Mouse (Mus musculus): Measurements from ENCODE around the gene Cfdp1. TPM values are rescaled to one million over a fixed set of nuclear protein-coding genes. Genes with fewer than 3 reads are reported as not detected.

The Cfdp1 gene
- polyA plus RNA-seq, 1 experiment from 2014 or later: 217 TPM

DNA sequence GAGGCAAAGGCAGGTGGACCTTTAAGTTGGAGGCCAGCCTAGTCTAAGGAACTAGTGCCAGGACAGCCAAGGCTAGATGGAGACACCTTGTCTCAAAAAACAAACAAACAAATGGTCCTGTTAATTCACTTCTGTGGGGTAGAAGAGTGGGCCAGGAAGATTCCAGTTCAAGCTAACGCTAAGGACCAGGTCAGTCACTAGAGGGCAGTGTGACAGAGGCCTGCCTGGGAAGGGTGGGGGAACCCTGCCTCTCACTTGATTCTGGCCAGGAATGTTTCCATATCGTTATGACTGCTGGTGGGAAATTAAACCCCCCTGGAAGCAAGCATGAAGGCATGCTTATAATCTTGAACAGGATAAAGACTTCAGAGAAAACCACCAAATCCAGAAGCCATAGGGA lies 27.5 kb upstream of the Cfdp1 start:
- ATAC-seq (ENCODE audit: insufficient number of reproducible peaks, low FRiP score, low TSS enrichment, low read depth): no peak
- no peaks in the 10 kb centered on the region for H3K9me3 ChIP-seq (replicated peaks)
- no peak overlapping the region for H3K4me2 ChIP-seq (replicated peaks)
- H3K4me1 ChIP-seq: no peaks in the 10 kb centered on the region
- WGBS: 0% methylated on average over 2 of the region's 2 CpGs
- no peak overlapping the region for H3K4me3 ChIP-seq (replicated peaks)
- no peaks in the 10 kb centered on the region for H3K27me3 ChIP-seq
- H3K27ac ChIP-seq (replicated peaks): no peak overlapping the region
- no peaks in the 10 kb centered on the region for H3K36me3 ChIP-seq
- H3K9ac ChIP-seq: no peak overlapping the region

DNA sequence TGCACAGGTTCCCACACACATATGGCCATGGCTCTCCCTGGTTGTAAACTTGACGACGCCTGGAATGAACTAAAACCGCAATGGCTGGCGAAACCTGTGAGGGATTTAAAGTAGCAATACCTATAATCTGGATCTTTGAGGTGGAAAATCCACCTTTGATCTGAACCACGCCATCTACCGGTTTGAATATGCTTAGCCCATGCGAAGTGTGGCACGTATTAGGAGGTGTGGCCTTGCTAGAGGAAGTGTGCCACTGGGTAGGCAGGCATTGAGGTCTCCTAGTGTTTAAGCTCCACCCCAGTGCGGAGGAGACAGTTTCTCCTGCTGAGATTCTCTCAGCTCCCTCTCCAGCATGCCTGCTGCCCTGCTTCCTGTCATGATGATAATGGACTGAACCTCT lies 23.6 kb upstream of the Cfdp1 start:
- no peak overlapping the region for H3K4me3 ChIP-seq (replicated peaks)
- peaks cover 8% of the 10 kb centered on the region for H3K4me1 ChIP-seq
- H3K4me2 ChIP-seq (replicated peaks): no peak overlapping the region
- H3K36me3 ChIP-seq: no peaks in the 10 kb centered on the region
- ATAC-seq (ENCODE audit: insufficient number of reproducible peaks, low FRiP score, low TSS enrichment, low read depth): no peak
- no peak overlapping the region for H3K9ac ChIP-seq
- no peaks in the 10 kb centered on the region for H3K9me3 ChIP-seq (replicated peaks)
- no peaks in the 10 kb centered on the region for H3K27me3 ChIP-seq
- no peak overlapping the region for H3K27ac ChIP-seq (replicated peaks)
- 72% methylated on average over 9 of the region's 9 CpGs for WGBS

DNA sequence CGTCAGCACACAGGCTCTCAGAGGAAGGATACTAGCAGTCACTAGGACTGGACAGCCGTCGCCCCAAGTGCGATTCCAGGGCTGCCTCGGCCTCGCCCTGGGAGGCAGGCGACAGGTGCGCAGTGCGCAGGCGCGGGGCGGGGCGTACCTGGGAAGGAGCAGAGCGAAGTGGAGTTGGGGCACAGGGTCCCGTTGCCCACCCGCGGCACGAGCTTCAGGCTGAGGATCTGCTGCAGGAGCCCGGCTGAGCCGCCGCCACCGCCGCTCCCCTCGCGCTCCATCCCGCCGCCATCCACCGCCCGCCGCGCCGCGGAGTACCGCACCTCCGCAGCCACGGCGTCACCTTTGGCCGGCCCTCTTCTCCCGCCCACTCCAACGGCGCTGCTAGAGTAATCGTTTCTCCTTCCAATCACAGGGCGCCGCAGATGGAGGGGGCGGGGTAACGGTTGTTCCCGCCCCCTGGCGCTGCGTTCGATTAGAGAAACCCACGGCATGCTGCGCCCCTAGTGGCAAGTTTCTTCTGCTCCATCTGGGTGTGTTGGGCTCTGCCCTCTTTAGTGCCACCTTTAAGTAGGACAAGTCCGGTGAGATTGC lies 22.4 kb upstream of the Cfdp1 start, which contains the start of gene Tmem170:
Gene Tmem170 (minus strand): TSS at position 396 of the 594 bp plus-strand sequence.
- Histone ChIP-seq H3K4me2 (replicated peaks) (peak within 1 kb of the TSS; percentile 67), H3K9me3 (replicated peaks) (no peaks in the 10 kb centered on the region), H3K4me3 (replicated peaks) (peak within 1 kb of the TSS; percentile 91), H3K9ac (peak within 1 kb of the TSS; percentile 68), H3K27me3 (no peaks in the 10 kb centered on the region), H3K36me3 (no peaks in the 10 kb centered on the region), H3K4me1 (peaks cover 8% of the 10 kb centered on the region), H3K27ac (replicated peaks) (peak within 1 kb of the TSS; percentile 89)
- ATAC-seq (ENCODE audit: insufficient number of reproducible peaks, low FRiP score, low TSS enrichment, low read depth): peak; percentile 98
- 1% methylated on average over 53 of the region's 53 CpGs for WGBS

DNA sequence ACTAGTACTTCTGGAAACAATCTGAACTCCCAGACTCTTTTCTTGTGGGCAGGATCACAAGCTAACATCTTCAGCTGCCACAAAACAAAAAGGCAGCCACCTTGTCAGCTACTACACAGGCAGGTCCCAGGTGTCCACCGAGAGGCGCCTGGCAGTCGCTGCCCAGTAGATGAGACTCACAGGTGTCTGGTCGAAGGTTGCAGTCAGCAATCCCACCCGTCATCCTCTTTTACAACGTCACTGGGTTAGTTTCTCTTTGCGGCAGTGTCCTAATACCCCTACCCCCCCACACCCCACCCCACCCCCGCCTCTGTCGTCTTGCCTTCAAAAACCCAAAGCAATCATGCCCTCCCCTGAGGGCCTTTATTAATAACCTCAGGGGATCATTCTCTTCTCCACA lies 21.7 kb upstream of the Cfdp1 start:
- ATAC-seq (ENCODE audit: insufficient number of reproducible peaks, low FRiP score, low TSS enrichment, low read depth): no peak; the same call in 1 of the 2 replicates
- 17% methylated on average over 9 of the region's 9 CpGs for WGBS
- Histone ChIP-seq H3K4me1 (peaks cover 8% of the 10 kb centered on the region), H3K4me3 (replicated peaks) (peak overlapping the region; percentile 91), H3K9me3 (replicated peaks) (no peaks in the 10 kb centered on the region), H3K27me3 (no peaks in the 10 kb centered on the region), H3K36me3 (no peaks in the 10 kb centered on the region), H3K9ac (peak overlapping the region; percentile 68), H3K27ac (replicated peaks) (peak overlapping the region; percentile 89), H3K4me2 (replicated peaks) (peak overlapping the region; percentile 67)

DNA sequence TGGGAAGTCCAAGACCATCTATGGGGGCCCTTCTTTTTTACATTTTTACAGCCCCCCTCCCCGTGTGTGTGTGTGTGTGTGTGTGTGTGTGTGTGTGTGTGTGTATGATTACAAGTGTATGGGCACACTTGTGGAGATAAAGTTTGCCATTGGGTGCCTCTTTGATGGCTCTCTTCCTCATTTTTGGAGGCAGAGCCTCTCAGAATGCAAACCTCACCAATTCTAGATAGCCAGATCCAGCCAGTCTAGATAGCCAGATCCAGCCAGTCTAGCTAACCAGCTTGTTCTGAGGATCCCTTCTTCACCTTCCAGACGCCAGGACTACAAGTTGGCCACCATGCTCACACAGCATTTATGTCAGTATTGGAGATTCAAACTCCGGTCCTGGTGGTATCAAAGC lies 17.2 kb upstream of the Cfdp1 start:
- Histone ChIP-seq H3K27ac (replicated peaks) (no peak overlapping the region), H3K9me3 (replicated peaks) (no peaks in the 10 kb centered on the region)
- no peak for ATAC-seq (ENCODE audit: insufficient number of reproducible peaks, low FRiP score, low TSS enrichment, low read depth)

DNA sequence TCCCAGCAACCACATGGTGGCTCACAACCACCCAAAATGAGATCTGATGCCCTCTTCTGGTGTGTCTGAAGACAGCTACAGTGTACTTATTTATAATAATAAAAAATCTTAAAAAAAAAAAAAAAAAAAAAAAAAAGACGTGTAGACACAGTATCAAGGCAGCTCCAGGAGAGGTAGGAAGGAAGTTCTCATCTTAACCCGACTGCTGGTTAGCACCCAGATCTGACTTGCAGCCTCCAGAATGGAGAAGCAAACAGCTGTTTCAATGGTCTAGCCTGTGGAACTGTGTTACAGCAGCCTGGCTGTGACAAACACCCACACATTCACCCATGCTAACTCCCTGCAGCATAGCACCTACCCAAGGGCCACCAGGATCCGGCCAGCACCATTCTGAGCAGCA lies 16.3 kb upstream of the Cfdp1 start:
- Histone ChIP-seq H3K27me3 (no peaks in the 10 kb centered on the region), H3K36me3 (peaks cover 15% of the 10 kb centered on the region; the same call in 1 of the 2 replicates), H3K9me3 (replicated peaks) (no peaks in the 10 kb centered on the region), H3K4me3 (replicated peaks) (no peak overlapping the region), H3K4me2 (replicated peaks) (no peak overlapping the region), H3K27ac (replicated peaks) (no peak overlapping the region), H3K4me1 (peaks cover 3% of the 10 kb centered on the region), H3K9ac (no peak overlapping the region)
- no peak for ATAC-seq (ENCODE audit: insufficient number of reproducible peaks, low FRiP score, low TSS enrichment, low read depth)
- WGBS: 91% methylated on average over 3 of the region's 3 CpGs

More for the DNA sequence above, 17.2 kb upstream of the Cfdp1 start:
- 84% methylated on average over 3 of the region's 3 CpGs for WGBS
- peaks cover 9% of the 10 kb centered on the region; the same call in 1 of the 2 replicates for H3K36me3 ChIP-seq
- no peak overlapping the region for H3K4me2 ChIP-seq (replicated peaks)
- no peak overlapping the region for H3K9ac ChIP-seq
- H3K4me1 ChIP-seq: peaks cover 8% of the 10 kb centered on the region
- H3K4me3 ChIP-seq (replicated peaks): no peak overlapping the region
- H3K27me3 ChIP-seq: no peaks in the 10 kb centered on the region

DNA sequence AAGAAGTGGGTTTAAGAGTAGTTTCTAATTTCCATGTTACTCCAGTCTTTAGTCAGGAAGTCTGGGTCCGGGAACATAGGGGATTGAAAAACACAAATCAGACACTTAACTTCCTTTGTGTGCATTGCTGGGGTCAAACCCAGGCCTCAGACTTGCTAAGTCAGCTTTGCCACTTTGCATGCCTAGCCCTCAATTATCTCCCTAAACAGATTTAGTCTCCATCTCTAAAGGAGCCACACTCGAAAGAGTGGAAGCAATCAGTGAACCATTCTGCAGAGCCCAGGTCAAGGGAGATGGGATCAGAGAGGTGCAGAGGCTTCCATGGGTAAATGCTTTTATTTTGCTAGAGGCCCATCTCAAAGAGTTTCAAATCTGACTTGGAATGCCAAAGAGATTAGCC lies 14.6 kb upstream of the Cfdp1 start:
- Histone ChIP-seq H3K9me3 (replicated peaks) (no peaks in the 10 kb centered on the region), H3K4me2 (replicated peaks) (no peak overlapping the region), H3K4me3 (replicated peaks) (no peak overlapping the region), H3K36me3 (peaks cover 28% of the 10 kb centered on the region), H3K27me3 (no peaks in the 10 kb centered on the region), H3K27ac (replicated peaks) (no peak overlapping the region), H3K4me1 (no peaks in the 10 kb centered on the region), H3K9ac (no peak overlapping the region)
- 27% methylated on average over 2 of the region's 2 CpGs for WGBS
- no peak for ATAC-seq (ENCODE audit: insufficient number of reproducible peaks, low FRiP score, low TSS enrichment, low read depth)

DNA sequence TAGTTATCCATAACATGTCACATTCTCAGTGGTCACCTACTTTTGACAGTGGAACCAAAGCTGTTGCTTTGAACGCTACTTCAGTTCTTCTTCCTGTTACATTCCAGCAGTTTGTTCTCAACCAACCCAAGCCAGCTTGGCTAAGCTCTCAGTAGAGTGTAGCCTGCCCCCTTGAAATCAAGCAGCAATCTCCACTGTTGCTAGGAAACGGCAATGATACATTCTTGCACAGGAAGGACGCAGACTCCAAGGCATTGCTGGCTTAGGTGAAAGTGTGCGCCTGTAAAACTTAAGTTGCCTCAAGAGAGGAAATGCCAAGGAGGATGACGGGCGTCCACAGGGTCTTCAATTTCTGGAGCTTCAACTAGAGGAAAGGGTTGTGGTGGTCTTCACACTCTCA lies 11.8 kb upstream of the Cfdp1 start:
- Histone ChIP-seq H3K4me2 (replicated peaks) (no peak overlapping the region), H3K27ac (replicated peaks) (no peak overlapping the region), H3K4me1 (no peaks in the 10 kb centered on the region), H3K9ac (no peak overlapping the region), H3K36me3 (peaks cover 28% of the 10 kb centered on the region), H3K4me3 (replicated peaks) (no peak overlapping the region), H3K27me3 (no peaks in the 10 kb centered on the region), H3K9me3 (replicated peaks) (no peaks in the 10 kb centered on the region)
- WGBS: 89% methylated on average over 6 of the region's 6 CpGs
- ATAC-seq (ENCODE audit: insufficient number of reproducible peaks, low FRiP score, low TSS enrichment, low read depth): no peak

DNA sequence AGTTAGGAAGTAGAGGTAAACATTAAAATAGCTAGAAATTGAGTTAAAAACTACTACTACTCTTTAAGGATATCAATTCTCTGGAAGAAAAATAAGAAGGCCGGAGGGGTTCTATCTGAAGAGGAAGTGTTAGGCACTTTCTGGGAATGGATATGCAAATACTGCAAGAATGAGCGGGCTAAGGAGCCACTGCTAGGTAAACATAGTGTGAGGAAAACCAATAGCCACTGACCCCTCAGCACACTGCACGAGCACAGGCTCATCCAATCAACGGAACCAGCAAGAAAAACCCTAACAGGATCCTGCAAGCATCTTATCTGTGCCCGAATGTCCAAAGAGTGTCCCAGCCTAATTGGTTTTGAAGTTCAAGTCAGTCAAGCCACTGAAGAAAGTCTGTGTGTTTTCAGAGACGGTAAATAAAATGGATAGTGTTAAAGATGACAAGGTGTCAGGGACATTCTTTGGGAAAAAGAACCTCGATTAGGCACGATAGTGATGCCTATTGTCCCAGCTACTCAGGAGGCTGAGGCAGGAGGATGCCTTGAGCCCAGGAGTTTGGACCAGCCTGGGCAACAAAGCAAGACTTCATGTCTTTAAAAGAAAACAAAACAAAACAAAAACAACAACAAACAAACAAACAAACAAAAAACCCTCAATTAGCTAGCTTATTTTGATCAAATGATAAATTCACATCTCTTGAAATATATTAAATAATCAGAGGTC lies 11.2 kb upstream of the Cfdp1 start:
- WGBS: 94% methylated on average over 8 of the region's 8 CpGs
- Histone ChIP-seq H3K9ac (no peak overlapping the region), H3K9me3 (replicated peaks) (no peaks in the 10 kb centered on the region), H3K27me3 (no peaks in the 10 kb centered on the region), H3K4me3 (replicated peaks) (no peak overlapping the region), H3K27ac (replicated peaks) (no peak overlapping the region), H3K4me2 (replicated peaks) (no peak overlapping the region), H3K36me3 (peaks cover 28% of the 10 kb centered on the region), H3K4me1 (no peaks in the 10 kb centered on the region)
- ATAC-seq (ENCODE audit: insufficient number of reproducible peaks, low FRiP score, low TSS enrichment, low read depth): no peak

DNA sequence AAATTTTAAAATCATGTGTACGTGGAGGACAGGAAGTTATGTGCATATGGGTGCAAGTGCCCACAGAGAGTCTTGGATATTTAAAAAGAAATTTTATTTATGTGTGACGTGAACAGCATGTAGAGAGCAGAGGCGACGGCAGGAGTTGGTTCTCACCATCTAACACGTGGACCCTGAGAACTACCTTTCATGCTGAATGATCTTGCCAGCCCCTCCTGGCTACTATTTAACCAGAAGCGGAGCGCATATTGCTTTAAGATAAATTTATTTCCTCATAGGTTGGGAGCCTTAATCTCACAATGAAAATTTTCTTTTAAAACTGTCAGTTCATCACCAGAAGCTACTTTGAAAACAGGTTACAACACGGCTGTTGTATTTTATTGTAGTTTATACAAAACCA lies 10.6 kb upstream of the Cfdp1 start:
- ATAC-seq (ENCODE audit: insufficient number of reproducible peaks, low FRiP score, low TSS enrichment, low read depth): no peak
- no peaks in the 10 kb centered on the region for H3K27me3 ChIP-seq
- no peak overlapping the region for H3K9ac ChIP-seq
- no peak overlapping the region for H3K4me3 ChIP-seq (replicated peaks)
- H3K4me1 ChIP-seq: no peaks in the 10 kb centered on the region
- peaks cover 28% of the 10 kb centered on the region for H3K36me3 ChIP-seq
- H3K27ac ChIP-seq (replicated peaks): no peak overlapping the region
- WGBS: 90% methylated on average over 8 of the region's 8 CpGs
- no peaks in the 10 kb centered on the region for H3K9me3 ChIP-seq (replicated peaks)
- H3K4me2 ChIP-seq (replicated peaks): no peak overlapping the region

DNA sequence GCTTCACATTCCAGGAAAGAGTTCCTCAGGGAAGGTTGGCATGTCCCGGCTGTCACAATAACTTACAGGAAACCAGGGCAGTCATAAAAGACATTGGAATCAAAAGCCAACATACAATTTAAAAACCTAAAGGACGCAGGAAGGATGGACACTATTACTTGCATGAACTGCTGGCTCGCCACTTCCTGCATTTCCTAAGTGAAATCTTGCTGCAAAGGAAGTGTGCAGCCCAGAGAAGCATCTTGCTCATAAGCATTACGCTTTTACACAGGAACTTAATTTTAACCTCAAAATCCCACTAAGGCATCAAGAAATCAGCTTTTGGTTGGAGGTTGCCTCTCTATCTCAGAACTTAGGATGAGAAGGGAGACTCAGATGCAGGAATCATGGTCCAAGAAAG lies 9.2 kb upstream of the Cfdp1 start:
- Histone ChIP-seq H3K4me1 (no peaks in the 10 kb centered on the region), H3K27ac (replicated peaks) (no peak overlapping the region), H3K4me3 (replicated peaks) (no peak overlapping the region), H3K9ac (no peak overlapping the region), H3K4me2 (replicated peaks) (no peak overlapping the region), H3K9me3 (replicated peaks) (no peaks in the 10 kb centered on the region), H3K36me3 (peaks cover 25% of the 10 kb centered on the region), H3K27me3 (no peaks in the 10 kb centered on the region)
- no peak for ATAC-seq (ENCODE audit: insufficient number of reproducible peaks, low FRiP score, low TSS enrichment, low read depth)
- 86% methylated on average over 4 of the region's 4 CpGs for WGBS

DNA sequence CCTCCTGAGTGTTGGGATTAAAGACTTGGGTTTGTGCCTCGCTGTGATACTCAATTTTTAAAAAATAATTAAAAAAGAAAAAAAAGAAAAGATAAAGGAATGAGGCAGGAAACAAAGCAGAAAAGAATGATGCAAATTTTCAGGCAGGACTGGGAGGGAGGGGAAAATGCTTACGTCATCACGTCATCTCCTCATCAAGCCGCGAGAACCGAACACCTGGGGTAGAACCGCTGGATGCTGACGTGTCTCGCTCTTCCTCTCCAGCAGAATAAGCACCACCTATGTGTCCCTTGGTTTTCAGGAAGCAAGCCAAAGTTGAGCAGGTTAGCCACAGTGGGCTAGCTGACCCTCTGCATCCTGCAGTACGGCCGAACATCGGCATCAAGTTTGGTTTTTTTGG lies 1.9 kb upstream of the Cfdp1 start:
- H3K36me3 ChIP-seq: no peaks in the 10 kb centered on the region
- no peak overlapping the region for H3K9ac ChIP-seq
- no peak overlapping the region for H3K4me2 ChIP-seq (replicated peaks)
- H3K4me1 ChIP-seq: peaks cover 11% of the 10 kb centered on the region
- 89% methylated on average over 12 of the region's 12 CpGs for WGBS
- H3K27me3 ChIP-seq: no peaks in the 10 kb centered on the region
- H3K4me3 ChIP-seq (replicated peaks): no peak overlapping the region
- ATAC-seq (ENCODE audit: insufficient number of reproducible peaks, low FRiP score, low TSS enrichment, low read depth): no peak
- no peaks in the 10 kb centered on the region for H3K9me3 ChIP-seq (replicated peaks)
- H3K27ac ChIP-seq (replicated peaks): no peak overlapping the region

Data from embryonic facial prominence, embryonic 15.5 days (tissue).